Mouse (Mus musculus): ENCODE results near the gene Dynlt1f. TPM values are rescaled to one million over a fixed set of nuclear protein-coding genes. Genes with fewer than 3 reads are reported as not detected.
"Not testable (repeated sequence)": the region's sequence is repeated elsewhere in the genome, so short reads cannot be mapped to it uniquely, and the experiment has no call there.

Dynlt1f gene
- total RNA-seq, 1 experiment from 2014 or later = 105 TPM

GRCm38 (mm10) chr17:6624926-6625558 lies 30.7 kb downstream of the Dynlt1f start:
- not testable (repeated sequence) for DNase-seq

DNA sequence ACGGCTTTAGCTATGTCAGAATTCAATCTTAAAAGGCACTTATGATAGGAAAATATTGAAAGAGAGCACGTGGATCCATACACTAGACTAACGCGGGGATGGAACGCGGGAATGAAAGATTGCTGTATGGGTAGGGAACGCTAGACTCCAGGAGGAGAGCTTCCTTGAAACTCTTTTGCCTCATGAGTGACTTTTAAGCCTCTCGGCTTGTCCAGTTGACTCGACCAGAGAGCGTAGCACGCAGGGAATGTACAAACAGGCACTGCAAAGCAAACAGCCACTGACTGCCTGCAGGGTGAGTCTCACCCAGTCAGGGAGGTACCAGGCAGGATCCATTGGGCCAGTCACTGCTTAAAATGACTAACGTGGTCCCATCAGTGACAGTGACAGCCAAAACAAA lies 33.7 kb downstream of the Dynlt1f start:
- DNase-seq = not testable (repeated sequence)

DNA sequence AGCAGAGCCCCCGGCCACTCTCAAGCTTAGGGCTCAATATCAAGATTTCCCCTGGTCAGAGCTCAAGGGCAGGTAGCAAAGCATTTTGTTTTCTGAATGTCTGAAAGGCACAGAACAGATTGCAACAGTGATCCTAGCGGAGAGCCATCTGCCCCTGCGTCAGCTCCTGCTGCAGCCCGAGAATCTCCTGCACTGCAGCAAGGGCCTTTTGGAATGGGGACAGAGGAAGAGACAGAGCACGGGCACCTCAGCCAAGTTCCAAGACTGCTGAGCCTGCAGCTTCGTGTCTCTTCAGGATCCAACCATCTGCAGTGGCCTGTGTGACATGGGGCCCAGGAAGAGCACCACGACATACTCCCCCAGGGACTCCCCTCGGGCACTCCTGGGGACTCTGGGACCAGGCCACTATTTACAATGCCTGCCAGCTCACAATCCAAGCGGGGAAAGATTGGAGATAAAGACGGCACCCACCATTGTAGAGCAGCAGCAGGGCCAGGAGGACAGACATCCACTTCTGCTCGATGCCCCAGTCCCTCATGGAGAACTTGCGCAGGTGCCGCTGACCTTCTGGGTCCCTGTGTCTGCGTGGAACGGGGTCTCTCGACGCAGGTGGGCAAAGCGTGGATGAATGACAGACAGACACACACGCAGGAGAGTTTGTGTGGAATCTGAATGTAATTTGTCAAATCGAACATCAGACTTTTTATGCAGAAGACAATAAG lies 34.8 kb downstream of the Dynlt1f start:
- DNase-seq = not testable (repeated sequence)

DNA sequence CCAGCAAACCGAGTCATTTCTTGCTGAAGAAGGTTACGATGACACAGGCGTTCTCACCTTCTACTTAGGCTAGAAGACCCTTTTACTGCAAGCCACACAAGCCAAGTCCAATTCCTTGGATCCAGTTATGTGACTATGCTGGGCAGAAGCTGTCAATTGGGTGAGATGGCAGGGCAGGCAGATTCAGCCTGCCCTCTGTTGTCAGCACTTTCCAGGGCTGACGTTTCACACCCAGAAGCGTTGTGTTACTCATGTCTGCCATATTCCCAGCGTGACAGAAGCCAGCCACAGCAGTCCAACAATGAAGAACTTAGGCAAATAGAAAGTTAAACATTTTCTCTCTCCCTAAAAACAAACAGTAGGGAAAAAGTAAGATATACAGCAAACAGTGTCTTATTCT lies 35.7 kb downstream of the Dynlt1f start:
- DNase-seq = not testable (repeated sequence)

DNA sequence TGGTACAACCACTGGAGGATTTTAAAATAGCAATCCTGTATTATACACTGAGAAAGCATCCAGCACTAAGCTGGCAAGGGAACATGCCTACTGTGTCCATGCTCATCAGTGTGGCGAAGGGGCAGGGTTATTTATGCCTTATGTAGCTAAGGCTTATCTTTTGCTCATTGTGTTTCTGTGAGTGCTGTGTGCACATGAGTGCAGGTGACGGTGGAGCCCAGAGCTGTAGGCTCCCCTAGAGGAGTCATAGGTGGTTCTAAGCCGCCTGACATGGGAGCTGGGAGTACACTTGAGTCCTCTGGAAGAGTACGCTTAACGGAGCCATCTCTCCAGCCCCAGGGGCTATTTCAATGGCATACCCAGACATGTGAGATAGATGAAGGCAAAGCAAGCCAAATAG lies 36.4 kb downstream of the Dynlt1f start:
- not testable (repeated sequence) for DNase-seq

- not testable (repeated sequence) for DNase-seq
Measured at GRCm38 (mm10) chr17:6617689-6618400, 37.9 kb downstream of the Dynlt1f start.

DNA sequence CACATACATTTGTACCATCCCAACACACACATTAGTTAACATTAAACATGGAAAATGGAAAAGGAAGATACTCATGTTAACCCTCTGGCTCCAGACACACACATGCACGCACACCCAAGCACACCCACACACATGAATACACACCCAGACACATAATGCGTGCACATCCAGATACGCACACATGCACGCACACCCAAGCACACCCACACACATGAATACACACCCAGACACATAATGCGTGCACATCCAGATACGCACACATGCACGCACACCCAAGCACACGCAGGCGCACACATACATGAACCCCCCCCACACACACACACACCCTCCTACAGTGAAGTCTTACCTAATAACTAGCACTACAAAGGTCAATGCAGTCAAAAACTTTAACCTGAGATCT lies 39.0 kb downstream of the Dynlt1f start:
- DNase-seq = not testable (repeated sequence)

DNA sequence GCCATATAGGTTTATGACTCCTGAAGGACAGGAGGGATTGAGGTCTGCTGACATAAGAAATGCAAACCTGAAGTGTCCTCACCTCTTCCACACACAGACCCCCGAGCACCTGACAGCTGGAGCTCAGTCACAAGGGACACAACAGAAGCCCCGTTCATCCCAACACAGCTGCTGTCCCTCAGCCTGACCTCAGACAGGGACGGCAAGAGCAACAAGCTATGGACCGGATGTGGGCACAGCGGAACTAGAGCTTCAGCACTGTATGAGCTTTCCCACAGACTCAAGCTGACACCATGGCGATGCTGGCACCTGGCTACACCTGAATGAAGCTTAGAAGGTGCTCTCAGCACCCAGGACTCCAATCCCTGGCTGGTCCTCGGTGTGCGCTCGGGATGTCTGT lies 41.4 kb downstream of the Dynlt1f start:
- not testable (repeated sequence) for DNase-seq

GRCm38 (mm10) chr17:6613524-6613923 lies 42.2 kb downstream of the Dynlt1f start:
- not testable (repeated sequence) for DNase-seq

- DNase-seq = not testable (repeated sequence)
Measured at GRCm38 (mm10) chr17:6605347-6605746, 50.4 kb downstream of the Dynlt1f start.

DNA sequence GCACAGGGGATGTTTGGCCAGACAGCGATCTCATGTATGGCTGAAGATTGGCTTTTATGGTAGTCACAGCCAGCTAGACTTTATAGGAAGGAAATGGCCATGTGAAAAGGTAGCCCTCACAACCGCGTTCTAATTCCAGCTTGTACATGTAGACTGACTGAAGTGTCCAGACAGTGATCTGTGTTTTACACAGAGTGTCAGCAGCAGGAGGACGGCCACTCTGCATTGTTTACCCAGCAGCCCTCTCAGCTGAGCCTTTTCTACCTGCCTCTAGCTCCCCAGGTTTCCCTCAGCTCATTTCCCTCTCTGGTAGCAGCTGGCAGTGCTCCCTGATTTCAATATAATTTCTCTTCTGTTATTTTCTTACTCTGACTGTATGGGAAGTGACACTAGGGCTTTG lies 53.5 kb downstream of the Dynlt1f start:
- not testable (repeated sequence) for DNase-seq

DNA sequence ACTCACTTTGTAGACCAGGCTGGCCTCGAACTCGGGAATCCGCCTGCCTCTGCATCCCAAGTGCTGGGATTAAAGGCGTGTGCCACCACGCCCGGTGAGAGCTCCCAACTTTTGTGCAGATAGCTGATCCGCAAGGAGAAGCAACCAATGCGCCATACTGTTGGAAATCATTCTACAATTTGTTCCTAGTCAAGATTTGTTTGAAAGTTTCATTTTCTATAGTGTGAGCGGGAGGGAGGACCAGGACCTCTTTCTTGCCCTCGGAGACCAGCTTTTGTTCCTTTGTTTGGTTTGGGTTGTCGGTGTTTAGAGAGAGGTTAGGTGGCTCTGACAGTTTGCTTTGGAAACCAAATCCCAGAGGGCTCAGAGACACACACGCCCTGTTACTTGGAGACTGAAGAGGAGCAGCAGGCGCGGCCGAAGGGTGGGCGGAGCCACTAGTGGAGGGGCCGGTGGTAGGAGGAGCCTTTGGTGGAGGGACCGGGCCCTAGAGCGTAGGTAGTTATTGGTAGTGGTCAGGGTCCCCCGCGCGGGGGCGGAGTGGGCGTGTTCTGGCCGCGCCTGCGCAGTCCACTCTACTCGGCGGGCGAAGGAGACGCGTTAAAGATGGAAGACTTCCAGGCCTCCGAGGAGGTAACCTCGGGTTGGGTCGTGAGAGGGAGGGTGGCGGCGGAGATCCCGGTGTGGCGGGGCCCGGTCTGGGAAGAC lies 54.3 kb downstream of the Dynlt1f start, which contains the start of gene Dynlt1c:
Dynlt1c (plus strand) TSS at position 468 of the 708 bp plus-strand sequence.
- DNase-seq = peak; percentile 82

DNA sequence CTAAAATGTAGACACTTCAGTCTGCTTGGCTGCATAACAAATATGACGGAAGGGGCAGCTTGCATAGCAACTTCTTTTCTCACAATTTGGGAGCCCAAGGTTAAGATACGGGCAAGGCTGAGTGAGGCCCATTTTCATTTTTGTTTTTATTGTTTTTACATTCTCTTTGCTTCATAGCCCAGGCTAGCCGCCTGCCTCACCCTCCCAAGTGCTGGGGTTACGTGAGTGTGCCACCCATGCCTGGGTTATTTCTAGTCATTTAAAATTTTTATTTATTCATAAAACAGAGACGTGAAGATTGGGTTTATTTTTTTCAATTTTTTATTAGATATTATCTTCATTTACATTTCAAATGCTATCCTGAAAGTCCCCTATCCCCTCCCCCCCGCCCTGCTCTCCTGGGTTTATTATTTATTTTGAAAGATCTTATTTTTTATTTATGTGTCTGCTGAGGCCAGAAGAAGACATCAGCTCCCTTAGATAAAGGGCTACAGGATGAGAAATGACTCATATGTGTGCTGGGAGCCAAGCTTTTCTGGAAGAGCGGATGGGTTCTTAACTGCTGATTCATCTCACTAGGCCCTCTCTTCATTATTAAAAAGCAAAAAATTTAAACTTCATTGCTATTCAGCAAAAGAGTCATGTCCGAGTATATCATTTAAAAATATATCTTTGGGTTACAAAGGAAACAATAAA lies 55.3 kb downstream of the Dynlt1f start:
- peak; percentile 48 for DNase-seq

GRCm38 (mm10) chr17:6598356-6598755 lies 57.3 kb downstream of the Dynlt1f start:
- DNase-seq = not testable (repeated sequence)

Other genes starting within 250 kb of the Dynlt1f start
- 109 and 133 TPM in 2 replicates for gene Dynlt1b, start 225.8 kb downstream of the Dynlt1f start, total RNA-seq (2021)
- 9.2 and 16.4 TPM in 2 replicates for gene Dynlt1c, start 54.2 kb downstream of the Dynlt1f start, total RNA-seq (2021)
- 0.85 and 1.5 TPM in 2 replicates for gene Sytl3, start 3.2 kb upstream of the Dynlt1f start, total RNA-seq (2021)
- 23.6 and 30.5 TPM in 2 replicates for gene Ezr, start 126.9 kb upstream of the Dynlt1f start, total RNA-seq (2021)

All from adrenal gland, postnatal 14 days (tissue).